8 mouse cellular contexts compared by ENCODE assay signal in the genomic region with DNA sequence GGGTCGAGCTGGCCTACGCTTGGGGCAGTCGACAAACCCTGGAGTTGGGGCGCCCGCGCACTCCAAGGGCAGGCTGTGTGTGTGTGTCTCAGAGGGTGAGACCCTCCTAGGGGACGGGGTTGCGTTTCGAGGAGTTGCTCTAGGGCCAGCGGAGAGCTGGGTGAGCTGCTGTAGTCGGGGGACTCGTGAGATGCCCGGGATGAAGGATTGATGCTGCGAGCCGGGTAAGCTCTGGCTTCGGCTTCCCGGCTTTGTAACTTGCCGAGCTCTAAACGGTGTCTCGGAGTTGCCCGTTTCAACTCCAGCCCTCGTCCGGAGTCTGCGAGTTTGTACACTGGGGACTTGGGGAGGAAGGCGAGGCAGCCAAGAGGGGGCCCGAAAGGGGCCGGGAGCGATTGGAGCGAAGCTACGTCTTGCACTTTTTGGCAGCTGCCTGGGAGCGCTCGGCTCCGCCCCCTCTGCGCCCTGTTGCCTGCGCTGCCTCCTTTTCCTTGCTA. TPM values are rescaled to one million over a fixed set of nuclear protein-coding genes. Genes with fewer than 3 reads are reported as not detected.
DNase-seq lines count a peak whose midpoint lies in the region; ATAC-seq and TF ChIP-seq lines count a peak whose summit lies in the region.

No protein-coding gene starts in this region.

- H3K9ac ChIP-seq in embryonic facial prominence, embryonic 14.5 days (ENCODE audit: low read depth, low read length), result peak overlapping the region; percentile 95
- peak overlapping the region; percentile 98 for H3K9ac ChIP-seq in limb, embryonic 15.5 days
- H3K9ac ChIP-seq in midbrain, postnatal 0 days (replicated peaks; ENCODE audit: low read length, poor library complexity, severe bottlenecking), result peak overlapping the region; percentile 96

- H3K27ac ChIP-seq in embryonic facial prominence, embryonic 14.5 days (replicated peaks; ENCODE audit: low read depth, low read length), result peak overlapping the region; percentile 99
- H3K27ac ChIP-seq in limb, embryonic 15.5 days, result peak overlapping the region; percentile 99
- H3K27ac ChIP-seq in midbrain, postnatal 0 days (ENCODE audit: low read depth, low read length), result peak overlapping the region; percentile 96

- peak overlapping the region; percentile 91 for H3K4me3 ChIP-seq in embryonic facial prominence, embryonic 14.5 days (ENCODE audit: low read depth, low read length)
- H3K4me3 ChIP-seq in limb, embryonic 15.5 days, result peak overlapping the region; percentile 95
- H3K4me3 ChIP-seq in midbrain, postnatal 0 days (ENCODE audit: low read depth, low read length), result peak overlapping the region; percentile 95

- H3K27me3 ChIP-seq in embryonic facial prominence, embryonic 14.5 days (replicated peaks; ENCODE audit: control insufficient read depth, insufficient read depth, low read length), result no peaks in the 10 kb centered on the region
- H3K27me3 ChIP-seq in limb, embryonic 15.5 days, result no peaks in the 10 kb centered on the region
- no peaks in the 10 kb centered on the region for H3K27me3 ChIP-seq in midbrain, postnatal 0 days (ENCODE audit: insufficient read depth, low read length)
- H3K27me3 ChIP-seq in splenic B cell, adult 2 months (ENCODE audit: control insufficient read depth, insufficient read depth, low read length, poor library complexity, severe bottlenecking), result no peaks in the 10 kb centered on the region

- H3K4me1 ChIP-seq in embryonic facial prominence, embryonic 14.5 days (ENCODE audit: control insufficient read depth, insufficient read depth, low read length), result peaks cover 9% of the 10 kb centered on the region; the same call in 1 of the 2 replicates
- no peaks in the 10 kb centered on the region for H3K4me1 ChIP-seq in limb, embryonic 15.5 days
- no peaks in the 10 kb centered on the region for H3K4me1 ChIP-seq in midbrain, postnatal 0 days (ENCODE audit: insufficient read depth, low read length)

- no peaks in the 10 kb centered on the region for H3K9me3 ChIP-seq in embryonic facial prominence, embryonic 14.5 days (ENCODE audit: control insufficient read depth, low read length)
- no peaks in the 10 kb centered on the region for H3K9me3 ChIP-seq in limb, embryonic 15.5 days
- H3K9me3 ChIP-seq in midbrain, postnatal 0 days (ENCODE audit: low read length), result no peaks in the 10 kb centered on the region

- peak overlapping the region; percentile 86 for H3K4me2 ChIP-seq in embryonic facial prominence, embryonic 14.5 days (ENCODE audit: low read depth, low read length)
- peak overlapping the region; percentile 85 for H3K4me2 ChIP-seq in limb, embryonic 15.5 days
- H3K4me2 ChIP-seq in midbrain, postnatal 0 days (ENCODE audit: low read depth, low read length, poor library complexity, severe bottlenecking), result peak overlapping the region; percentile 81

- TF ChIP-seq CTCF in midbrain, postnatal 0 days (IDR thresholded peaks at IDR 0.05), result no peak

- peak; percentile 75 for ATAC-seq in embryonic facial prominence, embryonic 14.5 days (ENCODE audit: low read depth)
- peak; percentile 81 for ATAC-seq in limb, embryonic 15.5 days (ENCODE audit: insufficient number of reproducible peaks, low FRiP score, low TSS enrichment, low read depth)
- peak; percentile 63 for ATAC-seq in midbrain, postnatal 0 days (ENCODE audit: low FRiP score)

- peak; percentile 52 for DNase-seq in 416B (ENCODE audit: low read depth)
- peak; percentile 41 to 56 for DNase-seq in adrenal gland, postnatal 4 days (ENCODE audit: low spot score in 2 of 2)
- DNase-seq in embryonic facial prominence, embryonic 14.5 days (ENCODE audit: low spot score), result peak; percentile 95
- DNase-seq in heart, adult 8-10 months (ENCODE audit: low spot score), result peak; percentile 68
- peak; percentile 63 for DNase-seq in kidney, adult 9 months
- DNase-seq in midbrain, postnatal 0 days (ENCODE audit: low spot score), result peak; percentile 74
- DNase-seq in splenic B cell, adult 2 months (ENCODE audit: low read depth, low spot score), result peak; percentile 43

- peaks cover 23% of the 10 kb centered on the region for H3K36me3 ChIP-seq in embryonic facial prominence, embryonic 14.5 days (ENCODE audit: control insufficient read depth, insufficient read depth, low read length)
- H3K36me3 ChIP-seq in limb, embryonic 15.5 days, result peaks cover 8% of the 10 kb centered on the region; the same call in 1 of the 2 replicates
- peaks cover 6% of the 10 kb centered on the region; the same call in 1 of the 2 replicates for H3K36me3 ChIP-seq in midbrain, postnatal 0 days (ENCODE audit: insufficient read depth, low read length)
- no peaks in the 10 kb centered on the region for H3K36me3 ChIP-seq in splenic B cell, adult 2 months (ENCODE audit: control insufficient read depth, insufficient read depth, low read length, poor library complexity, severe bottlenecking)

- 0% methylated on average over 27 of the region's 35 CpGs for WGBS in embryonic facial prominence, embryonic 14.5 days
- under 1% methylated on average over 35 of the region's 35 CpGs for WGBS in limb, embryonic 15.5 days
- WGBS in midbrain, postnatal 0 days, result under 1% methylated on average over 35 of the region's 35 CpGs

RNA-seq across cellular contexts. Expression of a gene that starts 6.6 kb away (rescaled TPM):
- total RNA-seq in adrenal gland, postnatal 4 days (2021), result 10 to 100 TPM; 46.7 to 48.9 TPM
- 28.4 and 28.7 TPM in 2 replicates for polyA plus RNA-seq in embryonic facial prominence, embryonic 14.5 days (2014; fragmentation: Nextera tagmentation; extraction: Ambion mirVana)
- total RNA-seq in heart, adult 8-10 months (2022), result 10 to 100 TPM; 12.6 to 17.2 (median 13.9) TPM
- 21.6 and 25.2 TPM in 2 replicates for polyA plus RNA-seq in limb, embryonic 15.5 days (2015; fragmentation: Nextera tagmentation; extraction: Ambion mirVana)
- total RNA-seq in midbrain, postnatal 0 days (2014; rRNA removed), result 29.2 and 32.6 TPM in 2 replicates
- 13.6 and 14.6 TPM in 2 replicates for polyA plus RNA-seq in midbrain, postnatal 0 days (2015; fragmentation: Nextera tagmentation; extraction: Ambion mirVana)

Comparison
In these comparisons a context has a peak if more than half of its experiments do, and no peak if none do; other contexts are left out.
1. Peak in every context shown above with its lines: DNase-seq, ATAC-seq, H3K4me3 ChIP-seq and H3K27ac ChIP-seq.
2. DNase-seq: peak in every context shown above with its lines; median percentile 95 in embryonic facial prominence, embryonic 14.5 days; 74 in midbrain, postnatal 0 days; 68 in heart, adult 8-10 months; 63 in kidney, adult 9 months; 52 in 416B; 48 in adrenal gland, postnatal 4 days; 43 in splenic B cell, adult 2 months.